Mouse (Mus musculus): ENCODE data around the gene 6030468B19Rik. TPM values are rescaled to one million over a fixed set of nuclear protein-coding genes. Genes with fewer than 3 reads are reported as not detected.
"Not testable (repeated sequence)": the region's sequence is repeated elsewhere in the genome, so short reads cannot be mapped to it uniquely, and the experiment has no call there.

6030468B19Rik gene
- total and polyA plus RNA-seq, 3 experiments: not detected

DNA sequence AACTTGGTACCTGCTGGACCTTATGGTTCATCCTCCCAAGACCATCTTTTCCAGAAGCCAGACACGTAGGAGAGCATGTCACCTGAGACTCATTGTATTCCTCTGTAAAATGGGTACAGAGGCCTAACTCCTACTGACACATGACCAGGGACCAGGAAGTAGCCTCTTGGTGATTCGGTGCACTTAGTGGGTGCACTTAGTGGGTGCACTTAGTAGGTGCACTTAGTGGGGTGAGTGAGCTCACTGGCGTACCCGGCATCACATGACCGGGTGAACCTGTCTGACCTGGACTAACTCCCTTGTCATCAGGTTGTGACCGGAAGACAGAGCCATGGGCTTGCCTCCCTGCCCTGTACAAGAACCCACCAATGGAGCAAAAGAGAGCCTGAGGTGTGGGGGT lies 9.3 kb downstream of the 6030468B19Rik start:
- DNase-seq: no peak

DNA sequence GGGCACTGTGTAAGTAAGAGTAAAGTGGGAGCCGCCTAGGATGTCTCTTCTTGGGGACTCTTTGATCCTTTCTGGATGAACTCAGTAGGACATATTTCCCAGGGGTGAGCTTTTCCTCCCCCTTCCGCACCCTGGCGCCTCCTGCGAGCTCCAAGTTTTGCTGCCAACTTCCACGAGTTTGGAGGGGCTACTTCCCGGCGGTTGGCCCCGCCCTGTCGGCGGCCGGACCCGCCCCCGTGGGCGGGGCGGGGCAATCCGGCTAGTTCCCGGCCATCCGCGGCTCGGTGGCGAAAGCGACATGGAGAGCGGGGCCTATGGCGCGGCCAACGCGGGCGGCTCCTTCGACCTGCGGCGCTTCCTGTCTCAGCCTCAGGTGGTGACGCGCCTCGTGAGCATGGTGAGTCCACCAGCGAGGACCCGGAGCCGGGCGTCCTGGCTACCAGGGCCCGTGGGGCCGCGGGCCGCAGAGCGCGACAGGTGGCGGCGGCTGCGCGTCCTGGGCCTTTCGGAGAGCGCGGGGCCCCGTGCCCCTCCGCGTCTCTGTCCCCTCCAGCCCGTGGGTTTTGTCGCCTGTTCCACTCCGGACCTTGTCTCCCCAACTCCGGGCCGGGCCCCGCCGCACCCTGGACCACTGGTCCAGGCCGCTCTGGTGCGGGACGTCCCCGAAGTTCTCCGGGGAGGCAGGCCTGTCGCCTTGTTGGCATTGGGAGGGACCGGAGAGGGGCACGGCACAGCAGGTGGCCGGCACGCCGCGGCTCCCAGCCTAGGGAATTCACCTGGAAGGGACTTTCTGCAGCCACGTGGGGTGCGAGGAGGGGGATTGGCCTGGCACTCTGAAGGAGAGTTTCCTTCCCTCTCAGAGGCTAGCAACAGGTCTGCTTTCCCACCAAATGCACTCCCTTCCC lies 12.2 kb downstream of the 6030468B19Rik start, which contains the start of the genes Gm20708 and Syngr2:
Gm20708 (plus strand) TSS at position 262 of the 905 bp plus-strand sequence.
Syngr2 (plus strand) TSS at position 262 of the 905 bp plus-strand sequence.
- peak; percentile 88 for DNase-seq

DNA sequence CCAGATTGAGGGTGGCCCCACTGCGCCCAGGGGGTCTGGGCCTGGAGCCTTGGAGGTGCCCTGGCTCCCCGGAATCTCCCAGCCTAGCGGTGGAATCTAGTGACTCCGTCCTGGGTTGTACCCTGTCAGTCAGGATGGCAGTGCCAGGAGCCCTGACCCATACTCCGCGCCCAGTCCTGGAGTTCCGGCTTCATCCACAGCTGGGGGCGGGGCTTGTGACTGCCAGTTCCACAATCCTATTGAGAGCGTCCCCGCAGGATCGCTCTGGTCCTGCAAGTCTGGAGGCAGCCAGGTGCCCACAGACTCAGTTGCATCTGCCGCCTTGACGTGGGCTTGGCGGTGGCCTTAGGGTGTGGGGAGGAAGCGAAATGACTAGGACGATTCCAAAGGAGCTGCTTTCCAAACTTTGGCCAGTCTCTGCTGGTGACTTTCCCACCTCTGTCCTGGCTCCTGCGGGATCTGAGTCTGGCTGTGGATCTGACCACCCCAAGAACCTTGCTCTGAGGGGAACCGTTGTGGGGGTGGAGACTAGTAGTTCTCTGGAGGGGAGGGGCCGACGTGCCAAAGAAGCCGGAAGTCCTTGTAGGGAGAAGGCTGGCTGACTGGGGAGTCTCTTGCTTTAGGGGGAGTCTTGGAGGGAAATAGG lies 13.1 kb downstream of the 6030468B19Rik start:
- DNase-seq: peak; percentile 95

DNA sequence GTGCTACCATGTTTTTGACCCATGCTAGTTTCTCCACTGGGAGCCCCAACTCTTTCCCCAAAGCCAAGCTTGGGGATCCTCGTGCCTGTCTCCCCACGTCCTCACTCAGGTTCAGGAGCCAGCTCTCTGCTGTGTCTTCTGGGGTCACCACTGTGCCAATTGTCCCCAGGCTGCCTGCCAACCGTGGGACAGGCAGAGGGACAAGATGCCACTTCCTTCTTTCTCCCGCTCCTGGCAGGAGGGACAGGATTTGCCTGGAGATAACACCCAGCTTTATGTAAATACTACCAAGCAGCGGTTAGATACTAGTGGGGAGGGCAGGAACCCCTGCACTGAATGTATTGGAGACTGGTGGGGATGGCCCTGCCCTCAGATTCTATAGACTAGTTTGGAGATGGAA lies 16.4 kb downstream of the 6030468B19Rik start:
- DNase-seq: no peak

DNA sequence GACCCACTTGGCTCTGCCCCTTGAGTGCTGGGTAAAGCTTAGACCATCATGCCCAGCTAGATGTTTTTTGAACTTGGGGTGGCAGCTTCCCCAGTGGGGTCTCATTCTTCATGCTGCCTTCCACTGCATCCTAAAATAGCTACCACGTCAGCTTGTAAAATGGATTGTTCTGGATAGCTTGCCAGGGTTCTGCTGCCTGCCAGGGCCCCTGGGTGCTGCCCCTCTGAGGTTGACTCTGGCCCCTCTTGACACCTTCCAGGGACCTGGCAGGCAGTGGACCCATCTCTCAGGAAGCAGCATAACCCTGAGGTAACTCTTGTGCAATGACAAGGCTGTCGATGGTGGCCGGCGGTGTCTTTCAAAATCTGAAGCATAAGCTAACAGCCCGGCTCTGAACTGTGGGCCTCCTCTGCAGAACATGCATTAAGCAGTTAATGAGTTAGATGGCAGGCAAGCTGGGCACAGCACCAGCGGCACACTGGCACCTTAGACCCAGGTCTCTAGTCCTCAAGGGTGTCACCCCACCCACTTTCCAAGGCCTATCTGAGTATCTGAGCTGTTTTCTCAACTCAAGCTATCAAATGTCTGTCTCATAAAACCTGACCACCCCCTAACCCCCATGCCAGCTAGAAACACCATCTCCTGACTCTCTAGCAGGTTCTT lies 17.4 kb downstream of the 6030468B19Rik start:
- DNase-seq: no peak

DNA sequence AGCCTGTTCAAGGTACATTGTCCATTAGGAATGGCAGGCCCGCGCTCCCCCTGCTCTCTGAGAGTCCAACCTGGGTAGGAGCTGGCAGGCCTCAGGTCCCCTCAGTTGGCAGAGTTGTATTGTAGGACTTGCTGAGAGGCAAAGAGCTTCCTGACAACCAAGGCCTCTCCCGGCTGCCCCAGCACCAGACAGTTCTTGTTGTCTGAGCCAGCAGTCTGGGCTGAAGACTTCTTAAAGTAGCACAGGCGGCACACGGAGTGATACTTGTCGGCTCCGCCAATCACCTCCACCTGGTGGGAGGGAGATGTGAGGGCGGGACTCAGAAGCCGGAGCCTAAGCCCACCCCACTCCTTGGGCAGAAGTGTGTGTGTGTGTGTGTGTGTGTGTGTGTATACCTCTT lies 18.4 kb downstream of the 6030468B19Rik start:
- DNase-seq: not testable (repeated sequence)

DNA sequence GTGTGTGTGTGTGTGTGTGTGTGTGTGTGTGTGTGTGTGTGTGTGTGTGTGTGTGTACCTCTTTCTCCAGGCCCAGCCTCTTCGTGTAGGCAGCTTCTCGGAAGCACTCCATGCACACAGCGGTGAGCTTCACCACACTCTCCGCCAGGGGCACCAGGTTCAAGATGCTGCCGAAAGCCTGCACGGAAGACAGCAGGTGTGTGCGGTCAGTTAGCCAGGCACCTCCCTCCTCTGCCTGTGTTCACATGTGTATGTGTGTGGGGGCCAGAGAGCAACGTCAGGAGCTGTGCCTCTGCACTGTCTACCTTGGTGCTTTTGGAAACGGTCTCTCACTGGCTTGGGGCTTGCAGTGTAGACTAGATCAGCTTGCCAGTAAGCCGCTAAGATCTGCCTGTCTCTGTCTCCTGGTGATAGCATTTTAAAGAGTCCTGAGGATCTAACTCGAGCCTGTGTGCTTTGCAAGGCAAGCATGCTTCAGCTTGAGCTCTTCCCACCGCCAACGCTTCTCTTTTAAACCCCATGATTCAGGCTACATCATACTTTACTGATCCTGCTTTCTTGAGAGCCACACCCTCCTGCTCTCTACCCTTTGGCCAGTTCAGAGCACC lies 19.0 kb downstream of the 6030468B19Rik start:
- DNase-seq: no peak

DNA sequence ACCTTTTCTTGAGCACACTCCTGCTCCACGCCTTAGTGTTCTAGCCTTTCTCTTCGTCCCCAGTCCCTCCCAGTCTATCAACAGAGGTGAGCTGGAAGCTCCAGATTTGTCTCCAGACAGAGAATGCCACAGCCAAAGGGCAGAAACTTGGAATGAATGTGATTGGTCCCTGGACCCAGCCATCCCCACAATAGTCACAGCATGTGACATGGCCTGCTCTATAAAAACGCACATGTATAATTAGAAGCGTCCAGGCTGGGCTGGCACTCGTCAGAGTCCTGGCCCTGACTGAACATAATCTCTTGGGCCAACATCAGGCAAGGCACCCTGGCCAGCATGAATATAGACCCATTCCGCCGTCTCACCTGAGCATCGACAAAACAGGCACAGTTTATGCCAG lies 21.6 kb downstream of the 6030468B19Rik start:
- no peak for DNase-seq

DNA sequence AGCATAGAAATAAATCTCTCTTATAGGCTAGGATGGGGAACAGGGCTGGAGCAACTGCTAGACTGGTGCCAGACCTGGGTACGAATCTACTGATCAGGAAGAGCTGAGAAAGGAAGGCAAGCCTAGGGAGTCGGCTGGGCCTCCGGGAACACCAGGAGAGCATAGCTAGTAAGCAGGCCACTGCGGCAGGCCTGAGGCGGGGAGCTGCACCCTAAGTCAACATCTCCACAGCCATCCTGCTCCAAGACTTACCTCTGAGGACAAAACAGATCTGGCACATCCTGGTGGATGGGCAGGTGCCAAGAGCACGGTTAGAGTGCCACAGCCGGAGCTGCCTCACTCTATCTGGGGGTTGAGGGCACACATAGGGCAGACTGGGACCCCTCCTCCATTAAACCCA lies 22.7 kb downstream of the 6030468B19Rik start:
- no peak for DNase-seq

DNA sequence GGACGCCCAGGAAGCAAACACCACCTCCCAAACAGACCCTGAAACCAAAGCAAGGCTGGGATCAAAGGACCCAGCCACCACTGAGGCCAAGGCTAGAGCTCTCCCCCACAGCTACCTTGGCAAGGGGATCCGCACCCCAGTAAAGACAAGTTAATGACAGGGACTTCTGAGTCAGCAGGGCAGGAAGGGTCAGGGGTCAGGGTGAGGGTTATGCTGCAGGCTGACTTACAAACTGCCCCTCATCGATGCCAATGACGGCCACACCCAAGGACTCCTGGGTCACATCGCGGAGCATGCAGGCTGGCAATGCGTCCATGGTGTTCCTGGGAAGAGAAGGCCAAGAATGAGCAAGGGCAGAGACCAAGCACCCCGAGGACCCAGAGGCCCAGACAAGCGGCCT lies 24.4 kb downstream of the 6030468B19Rik start:
- DNase-seq: peak; percentile 78

DNA sequence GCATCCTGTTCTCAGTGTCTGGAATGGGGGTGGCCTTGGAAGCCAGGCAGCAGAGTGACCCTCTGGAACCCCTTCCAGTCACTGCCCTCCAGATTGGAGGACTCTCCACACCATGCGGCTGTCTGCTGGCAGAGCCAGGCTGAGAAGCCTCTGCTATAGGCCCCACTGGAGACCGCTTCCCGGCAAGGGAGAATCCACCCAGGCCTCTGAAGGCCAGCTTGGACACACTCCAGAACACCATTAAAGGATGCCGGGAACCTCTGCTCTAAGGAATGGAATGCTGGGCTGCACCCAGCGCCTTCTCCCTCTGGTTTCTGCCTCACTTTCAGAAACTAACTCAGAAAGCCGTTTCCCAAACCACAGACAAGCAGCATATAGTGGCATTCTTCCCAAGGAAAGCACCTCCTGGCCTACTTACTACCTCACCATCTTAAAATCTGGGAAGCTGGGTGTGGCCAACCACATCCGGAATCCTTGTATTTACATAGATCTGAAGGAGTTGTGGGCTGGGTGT lies 25.3 kb downstream of the 6030468B19Rik start:
- DNase-seq: no peak

DNA sequence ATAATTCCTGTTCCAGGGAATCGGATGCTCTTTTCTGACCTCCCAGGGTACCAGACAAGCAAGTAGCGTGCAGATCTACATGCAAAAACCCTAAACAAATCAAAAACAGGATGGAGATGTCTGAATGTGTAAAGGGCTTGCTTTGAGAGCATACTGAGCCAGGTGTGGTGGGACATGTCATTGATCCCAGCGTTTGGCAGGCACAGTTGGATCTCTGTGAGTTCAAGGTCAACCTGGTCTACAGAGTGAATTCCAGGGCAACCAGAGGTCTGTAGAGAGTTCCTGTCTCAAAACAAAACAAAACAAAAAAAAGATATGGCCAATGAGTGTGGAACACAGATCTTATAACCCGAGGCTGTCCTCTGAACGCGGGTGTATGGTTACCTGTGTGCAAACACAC lies 26.0 kb downstream of the 6030468B19Rik start:
- no peak for DNase-seq

DNA sequence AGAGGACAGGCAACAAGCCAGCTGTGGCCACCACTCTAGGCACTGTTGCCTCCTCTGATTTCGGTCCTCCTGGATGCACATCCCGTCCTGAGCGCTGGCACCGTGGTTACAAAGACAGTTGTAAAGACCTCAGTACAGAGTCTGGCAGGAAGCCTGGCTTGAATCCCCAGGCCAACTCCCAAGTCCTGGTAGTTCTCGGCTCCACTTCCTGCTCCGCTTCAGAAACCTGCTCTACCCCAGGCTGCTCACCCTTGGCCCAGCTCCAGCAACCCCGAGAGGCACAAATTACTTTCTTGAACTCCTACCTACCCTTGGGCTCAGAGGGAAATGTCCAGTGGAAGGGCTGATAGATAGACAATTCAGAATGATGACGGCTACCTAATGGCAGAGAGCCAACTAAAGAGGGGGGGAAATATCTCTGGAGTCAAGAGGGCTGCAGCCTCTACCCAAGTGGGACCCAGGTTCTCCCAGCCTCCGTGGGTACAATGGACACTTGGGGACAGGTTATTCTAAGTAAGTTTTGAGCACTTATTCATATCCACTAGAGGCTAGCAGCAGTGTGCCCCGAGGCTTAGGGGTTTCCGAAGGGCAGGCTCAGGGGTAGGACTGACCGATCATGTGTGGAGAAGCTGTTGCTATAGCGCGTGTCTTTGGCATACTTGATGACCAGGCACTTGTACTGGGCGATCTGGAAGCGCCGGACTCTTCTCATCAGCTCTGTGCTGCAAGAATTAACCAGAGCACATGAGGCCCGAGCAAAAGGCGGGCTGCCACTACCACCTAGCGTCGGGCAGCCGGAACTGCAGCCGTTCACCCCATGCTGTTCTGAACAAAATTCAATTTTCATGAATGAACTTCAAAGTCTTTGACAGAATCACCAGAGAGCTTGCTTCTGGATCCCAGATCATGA lies 26.9 kb downstream of the 6030468B19Rik start:
- DNase-seq: peak; percentile 84

DNA sequence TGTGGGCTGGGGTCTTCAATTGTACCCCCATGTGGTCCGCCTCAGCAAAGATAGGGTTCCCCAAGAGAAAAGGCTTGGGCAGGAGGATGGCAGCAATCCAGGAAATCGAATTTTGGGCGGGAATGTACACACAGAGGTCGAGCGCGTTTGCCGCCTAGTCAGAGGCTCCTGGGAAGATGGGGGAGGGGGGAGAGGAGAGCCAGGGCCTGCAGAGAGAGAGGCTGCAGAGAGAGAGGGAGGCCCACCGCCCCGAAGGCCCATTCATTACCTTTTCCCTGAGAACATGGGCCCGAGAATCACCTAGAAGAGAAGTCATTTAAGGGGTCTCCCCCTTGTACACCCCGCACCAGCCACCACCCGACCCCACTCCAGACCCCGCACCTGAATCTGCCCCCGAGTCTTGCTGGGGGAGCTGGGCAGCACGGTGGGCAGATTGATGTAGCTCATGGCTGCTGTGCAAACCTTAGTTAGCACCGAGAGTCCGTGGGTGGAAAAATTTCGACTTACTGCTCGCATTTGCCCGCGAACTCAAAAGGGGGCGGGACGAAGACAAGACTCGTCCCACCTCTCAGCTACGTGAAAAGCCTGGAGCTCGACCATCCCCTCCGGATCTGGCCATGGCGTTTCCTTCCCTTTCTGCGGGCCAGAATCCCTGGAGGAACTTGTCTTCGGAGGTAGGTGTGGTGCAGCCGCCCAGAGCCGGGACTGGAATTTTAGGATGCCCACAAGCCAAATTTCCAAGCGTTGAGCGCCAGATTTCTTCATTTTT lies 28.1 kb downstream of the 6030468B19Rik start, which contains the start of the genes Afmid and Tk1:
Afmid (plus strand) TSS at position 592 of the 769 bp plus-strand sequence.
Tk1 (minus strand) TSS at position 760 of the 769 bp plus-strand sequence.
- DNase-seq: peak; percentile 77

DNA sequence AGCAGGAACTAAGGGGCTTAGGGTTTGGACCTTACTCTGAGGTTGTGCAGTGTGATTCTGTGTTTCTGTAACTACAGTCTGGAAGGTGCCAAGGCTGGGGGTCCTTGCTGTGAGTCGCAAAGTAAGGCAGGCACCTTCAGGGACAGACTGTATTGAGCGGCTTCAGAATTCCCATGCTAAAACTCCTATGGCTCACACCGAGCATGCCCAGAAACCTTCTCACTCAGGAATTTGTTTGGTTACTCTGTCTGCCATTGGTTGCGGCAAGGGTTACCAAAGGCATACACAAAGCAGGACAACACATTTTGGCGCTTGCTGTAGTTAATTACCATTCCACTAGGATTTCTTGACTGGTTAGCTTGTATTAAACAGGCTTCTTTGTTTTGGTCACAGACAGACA lies 28.7 kb downstream of the 6030468B19Rik start:
- DNase-seq: peak; percentile 37

DNA sequence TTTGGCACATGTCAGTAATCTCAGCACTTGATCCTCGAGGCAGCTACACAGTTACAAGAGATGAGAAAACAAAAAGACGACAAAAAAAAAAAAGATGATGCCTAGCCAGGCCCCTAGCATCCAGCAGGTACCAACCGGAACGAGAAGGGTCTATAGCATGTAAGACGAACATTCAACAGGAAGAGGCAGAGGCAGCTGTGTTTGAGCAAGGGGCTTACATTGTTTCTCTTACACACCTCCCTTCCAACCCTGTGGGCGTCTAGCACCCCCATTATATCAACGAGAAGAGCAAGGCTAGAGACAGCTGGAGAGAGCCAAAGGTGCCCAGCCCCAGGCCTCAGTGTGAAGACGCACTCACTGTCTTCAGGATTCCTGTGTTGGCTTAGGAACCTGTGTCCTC lies 29.5 kb downstream of the 6030468B19Rik start:
- DNase-seq: no peak

DNA sequence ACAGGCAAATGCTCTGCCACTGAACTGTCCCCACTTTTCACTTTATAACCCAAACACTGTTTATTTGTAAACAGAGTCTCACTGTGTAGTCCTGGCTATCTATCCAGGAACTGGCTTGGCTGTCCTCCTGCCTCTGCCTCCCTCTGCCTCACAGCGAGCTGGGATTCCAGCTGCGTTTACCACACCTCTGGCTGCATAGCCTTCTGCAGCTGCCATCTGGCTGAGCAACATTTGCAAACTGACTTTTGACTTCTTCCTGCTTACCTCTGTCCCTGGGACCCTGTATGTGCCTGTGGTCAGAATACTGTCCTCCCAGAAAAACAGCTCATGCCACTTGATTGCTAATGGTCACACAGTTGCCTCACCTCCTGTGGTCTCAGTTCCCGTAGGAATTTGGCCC lies 29.9 kb downstream of the 6030468B19Rik start:
- DNase-seq: no peak

DNA sequence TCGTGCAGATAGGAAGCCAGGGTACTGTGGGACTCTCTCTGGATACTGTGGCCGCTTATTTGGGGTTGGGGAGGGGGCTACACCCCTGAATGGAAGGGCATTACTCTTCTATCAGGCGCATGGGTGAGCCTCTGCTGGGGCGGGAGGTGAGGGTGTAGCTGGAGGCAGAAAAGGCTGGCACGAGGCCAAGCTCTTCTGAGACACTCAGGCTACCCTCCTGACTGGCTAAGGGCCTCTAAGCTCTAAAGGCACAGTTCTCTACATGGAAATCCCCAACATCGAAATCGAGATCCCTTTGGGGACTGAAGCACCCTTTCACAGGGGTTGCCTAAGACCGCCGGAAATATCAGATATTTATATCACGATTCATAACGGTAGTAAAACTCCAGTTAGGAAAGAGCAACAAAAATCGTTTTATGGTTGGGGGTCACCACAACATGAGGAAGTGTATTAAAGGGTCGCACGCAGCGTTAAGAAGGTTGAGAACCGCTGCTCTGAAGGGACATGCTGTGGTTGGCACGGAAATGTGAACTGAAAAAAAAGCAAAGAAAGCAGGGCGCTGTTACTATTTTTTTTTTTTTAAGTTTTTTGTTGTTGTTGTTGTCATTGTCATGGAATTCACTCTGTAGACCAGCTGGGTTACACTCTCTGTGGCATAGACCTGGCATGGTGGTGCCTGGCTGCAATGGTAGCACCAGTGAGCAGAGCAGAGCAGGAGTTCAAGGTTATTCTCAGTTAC lies 30.9 kb downstream of the 6030468B19Rik start:
- peak; percentile 37 for DNase-seq
